Mouse (Mus musculus) embryonic facial prominence, embryonic 14.5 days (tissue): Measurements from ENCODE around the gene Creb5. TPM values are rescaled to one million over a fixed set of nuclear protein-coding genes. Genes with fewer than 3 reads are reported as not detected.
A peak's percentile ranks its signal among the peaks of the same experiment; 100 is the strongest.

ENCODE experiments used
- ATAC-seq: fragments of 200-750 bp; cut with Nextera tagmentation; 2 replicates; pipeline ENCODE4 v1.8.0; 2017; ENCODE audit warnings: low read depth, moderate number of reproducible peaks, moderate TSS enrichment
- DNase-seq: peaks from one replicate; pipeline ENCODE4 v3.0.0-alpha.2; 2015; ENCODE audit warnings: low spot score
- H3K27ac ChIP-seq: fragments of 300-500 bp; sonication (generic); replicated peaks from 2 replicates; pipeline ENCODE4 v1.5.1; 2014; ENCODE audit warnings: low read depth, mild to moderate bottlenecking, low read length, moderate library complexity
- H3K27me3 ChIP-seq: fragments of 300-500 bp; sonication (generic); replicated peaks from 2 replicates; pipeline ENCODE4 v1.6.1; 2014; ENCODE audit warnings: low read length; ENCODE audit not compliant: control insufficient read depth, insufficient read depth
- H3K36me3 ChIP-seq: fragments of 300-500 bp; sonication (generic); 2 replicates; pipeline ENCODE4 v1.6.1; 2014; ENCODE audit warnings: low read length, mixed read lengths; ENCODE audit not compliant: control insufficient read depth, insufficient read depth
- H3K4me1 ChIP-seq: fragments of 300-500 bp; sonication (generic); 2 replicates; pipeline ENCODE4 v1.6.1; 2014; ENCODE audit warnings: antibody characterized with exemption, low read length; ENCODE audit not compliant: control insufficient read depth, insufficient read depth
- H3K4me2 ChIP-seq: fragments of 300-500 bp; sonication (generic); 2 replicates; pipeline ENCODE4 v1.6.1; 2014; ENCODE audit warnings: low read depth, mild to moderate bottlenecking, low read length, moderate library complexity, mixed read lengths
- H3K4me3 ChIP-seq: fragments of 300-500 bp; sonication (generic); 2 replicates; pipeline ENCODE4 v1.5.1; 2014; ENCODE audit warnings: low read depth, mild to moderate bottlenecking, low read length
- H3K9ac ChIP-seq: fragments of 300-500 bp; sonication (generic); 2 replicates; pipeline ENCODE4 v1.6.1; 2014; ENCODE audit warnings: low read depth, mild to moderate bottlenecking, low read length, moderate library complexity, mixed read lengths
- H3K9me3 ChIP-seq: fragments of 300-500 bp; sonication (generic); 2 replicates; pipeline ENCODE4 v1.6.1; 2016; ENCODE audit warnings: low read length; ENCODE audit not compliant: control insufficient read depth
- WGBS: fragments of 180-500 bp; shearing (Covaris S2); extraction: QIAGEN DNeasy Blood & Tissue Kit; methylation state at CpG from one replicate; pipeline ENCODE4 v1.1.7; 2014; 5-methylcytosine and 5-hydroxymethylcytosine counted together
- polyA plus RNA-seq: library from polyadenylated mRNA; unstranded; fragments of >200 nt; fragmentation: Nextera tagmentation; extraction: Ambion mirVana; gene quantifications from 2 replicates; pipeline ENCODE4 v1.2.1, GENCODE M21; 2014

The Creb5 gene
- polyA plus RNA-seq, 1 experiment from 2014 or later, result 22.8 TPM

GRCm38 (mm10) chr6:53641633-53642605, 354.8 kb downstream of the Creb5 start:
- H3K27ac ChIP-seq, result no peak overlapping the region
- no peak overlapping the region for H3K4me2 ChIP-seq
- peaks cover 17% of the 10 kb centered on the region for H3K4me1 ChIP-seq

DNA sequence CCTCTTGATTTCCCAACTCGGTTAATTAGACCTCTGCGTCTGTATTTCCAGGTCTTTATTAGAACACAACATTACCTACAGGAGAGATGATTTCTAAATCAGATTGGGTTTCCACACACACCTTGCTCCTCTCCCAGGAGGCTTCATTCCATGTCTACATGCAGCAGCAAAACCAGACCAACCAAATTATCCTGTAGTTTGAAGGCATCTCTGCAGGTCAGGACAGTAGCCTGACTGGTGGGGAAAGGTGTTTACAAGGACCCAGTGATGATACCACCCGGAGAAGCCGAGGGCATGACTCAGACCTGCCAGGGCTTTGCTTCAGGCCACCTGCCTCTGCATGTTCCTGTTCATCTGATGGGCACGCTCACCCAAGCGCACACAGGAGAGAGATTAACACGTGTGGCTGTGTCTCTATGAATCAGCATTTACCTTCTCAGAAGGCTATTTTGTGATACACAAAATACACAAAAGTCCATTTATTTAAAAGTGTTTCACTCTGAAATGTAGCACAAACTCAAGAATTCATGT, 355.8 kb downstream of the Creb5 start:
- Histone ChIP-seq H3K27me3 (no peaks in the 10 kb centered on the region), H3K4me3 (no peak overlapping the region), H3K27ac (no peak overlapping the region), H3K9me3 (no peaks in the 10 kb centered on the region), H3K36me3 (no peaks in the 10 kb centered on the region), H3K4me1 (peaks cover 13% of the 10 kb centered on the region), H3K4me2 (no peak overlapping the region), H3K9ac (no peak overlapping the region)
- WGBS, result 72% methylated on average over 7 of the region's 7 CpGs
- ATAC-seq, result 0 out of 2 replicates have a peak, but pooled peaks have one; percentile 55
- DNase-seq, result peak; percentile 38

More at GRCm38 (mm10) chr6:53641633-53642605, 354.8 kb downstream of the Creb5 start:
- Histone ChIP-seq H3K27me3 (no peaks in the 10 kb centered on the region), H3K36me3 (no peaks in the 10 kb centered on the region), H3K4me3 (no peak overlapping the region), H3K9me3 (no peaks in the 10 kb centered on the region), H3K9ac (no peak overlapping the region)
- WGBS, result 85% methylated on average over 30 of the region's 30 CpGs
- DNase-seq, result no peak
- ATAC-seq, result no peak

DNA sequence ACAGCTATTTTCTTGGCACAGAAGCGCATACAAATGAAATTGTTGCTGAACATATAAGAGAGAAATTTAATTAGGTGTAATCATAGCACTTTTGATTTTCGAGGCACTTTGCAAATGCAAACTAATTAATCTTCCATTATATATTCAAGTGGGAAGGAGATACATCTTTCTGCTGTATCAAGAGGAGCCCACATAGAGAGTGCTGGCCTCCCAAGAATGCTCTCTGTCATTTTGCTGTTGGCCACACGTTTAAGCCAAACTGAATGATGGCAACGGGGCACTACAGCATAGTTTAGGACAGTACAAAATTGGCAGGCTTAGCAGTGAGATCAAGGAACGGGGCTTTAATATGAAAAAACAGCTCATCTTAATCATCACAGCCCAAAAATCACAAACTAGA, 356.4 kb downstream of the Creb5 start:
- no peak overlapping the region for H3K27ac ChIP-seq
- H3K27me3 ChIP-seq, result no peaks in the 10 kb centered on the region
- H3K4me3 ChIP-seq, result no peak overlapping the region
- H3K9ac ChIP-seq, result no peak overlapping the region
- no peaks in the 10 kb centered on the region for H3K36me3 ChIP-seq
- H3K4me2 ChIP-seq, result no peak overlapping the region
- no peak for DNase-seq
- no peaks in the 10 kb centered on the region for H3K9me3 ChIP-seq
- WGBS, result 75% methylated on average over 5 of the region's 5 CpGs
- peaks cover 9% of the 10 kb centered on the region; the same call in 1 of the 2 replicates for H3K4me1 ChIP-seq
- ATAC-seq, result no peak

GRCm38 (mm10) chr6:53644056-53644455, 357.0 kb downstream of the Creb5 start:
- Histone ChIP-seq H3K4me3 (no peak overlapping the region), H3K36me3 (no peaks in the 10 kb centered on the region), H3K27me3 (no peaks in the 10 kb centered on the region), H3K9ac (no peak overlapping the region), H3K4me1 (peaks cover 8% of the 10 kb centered on the region; the same call in 1 of the 2 replicates), H3K27ac (no peak overlapping the region), H3K4me2 (no peak overlapping the region), H3K9me3 (no peaks in the 10 kb centered on the region)
- no peak for DNase-seq
- no peak for ATAC-seq
- 71% methylated on average over 6 of the region's 6 CpGs for WGBS

GRCm38 (mm10) chr6:53644971-53645370, 357.9 kb downstream of the Creb5 start:
- 88% methylated on average over 7 of the region's 7 CpGs for WGBS
- Histone ChIP-seq H3K4me1 (peaks cover 8% of the 10 kb centered on the region; the same call in 1 of the 2 replicates), H3K4me3 (no peak overlapping the region), H3K27me3 (no peaks in the 10 kb centered on the region), H3K27ac (no peak overlapping the region), H3K9ac (no peak overlapping the region), H3K36me3 (no peaks in the 10 kb centered on the region), H3K9me3 (no peaks in the 10 kb centered on the region), H3K4me2 (no peak overlapping the region)
- no peak for DNase-seq
- no peak for ATAC-seq

- Histone ChIP-seq H3K27ac (no peak overlapping the region), H3K9me3 (no peaks in the 10 kb centered on the region), H3K4me3 (no peak overlapping the region), H3K9ac (no peak overlapping the region), H3K4me1 (peaks cover 5% of the 10 kb centered on the region), H3K27me3 (no peaks in the 10 kb centered on the region), H3K36me3 (no peaks in the 10 kb centered on the region), H3K4me2 (no peak overlapping the region)
- WGBS, result 82% methylated on average over 1 of the region's 1 CpGs
- ATAC-seq (no peak), DNase-seq (no peak)
Observed at GRCm38 (mm10) chr6:53649782-53650181, 362.7 kb downstream of the Creb5 start.

GRCm38 (mm10) chr6:53652691-53653090, 365.6 kb downstream of the Creb5 start:
- 72% methylated on average over 5 of the region's 5 CpGs for WGBS
- ATAC-seq, result no peak
- DNase-seq, result no peak

DNA sequence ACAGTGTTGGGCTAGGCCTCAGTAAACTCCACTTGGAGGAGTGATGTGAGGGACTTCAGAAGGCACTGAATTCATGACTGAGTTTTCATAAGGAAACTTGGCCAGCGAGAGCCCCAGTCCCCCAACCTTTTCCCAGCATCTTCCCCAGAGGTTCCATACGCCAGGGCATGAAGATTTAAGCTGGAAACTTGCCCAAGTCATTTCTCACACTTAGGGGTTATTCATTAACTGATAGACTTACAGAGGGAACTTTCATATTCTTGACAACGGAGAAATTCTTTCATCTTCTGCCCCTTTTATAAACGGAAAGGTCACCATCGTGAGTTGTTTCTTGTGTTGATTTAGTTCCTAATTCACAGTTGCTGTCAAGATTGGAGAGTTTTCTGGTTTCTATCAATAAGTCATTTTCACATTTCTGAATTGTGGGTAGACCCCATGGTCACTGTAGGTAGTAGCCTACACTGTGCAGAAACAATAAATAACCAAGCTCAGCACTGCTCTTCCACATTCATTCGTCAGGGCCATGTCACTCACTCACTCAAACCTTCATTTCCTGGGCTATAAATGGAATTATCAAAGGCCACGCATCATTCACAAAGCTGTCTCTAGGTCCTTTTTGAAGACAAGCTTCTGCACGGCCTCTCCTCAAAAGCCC, 366.8 kb downstream of the Creb5 start:
- no peak overlapping the region for H3K9ac ChIP-seq
- ATAC-seq, result no peak
- 61% methylated on average over 8 of the region's 8 CpGs for WGBS
- H3K27ac ChIP-seq, result 0 out of 2 replicates have a peak overlapping the region, but pooled peaks have one; percentile 18
- no peaks in the 10 kb centered on the region for H3K36me3 ChIP-seq
- peaks cover 23% of the 10 kb centered on the region for H3K4me1 ChIP-seq
- DNase-seq, result no peak
- no peak overlapping the region for H3K4me2 ChIP-seq
- no peak overlapping the region for H3K4me3 ChIP-seq
- H3K27me3 ChIP-seq, result no peaks in the 10 kb centered on the region
- no peaks in the 10 kb centered on the region for H3K9me3 ChIP-seq

More at GRCm38 (mm10) chr6:53652691-53653090, 365.6 kb downstream of the Creb5 start:
- Histone ChIP-seq H3K27ac (no peak overlapping the region), H3K4me3 (no peak overlapping the region), H3K9ac (no peak overlapping the region), H3K27me3 (no peaks in the 10 kb centered on the region), H3K4me1 (peaks cover 20% of the 10 kb centered on the region), H3K4me2 (no peak overlapping the region), H3K36me3 (no peaks in the 10 kb centered on the region), H3K9me3 (no peaks in the 10 kb centered on the region)
